Mouse (Mus musculus) embryonic facial prominence, embryonic 14.5 days (tissue): ENCODE data around the gene Hsdl1. TPM values are rescaled to one million over a fixed set of nuclear protein-coding genes. Genes with fewer than 3 reads are reported as not detected.

Source experiments
- ATAC-seq: fragments of 200-750 bp; cut with Nextera tagmentation; 2 replicates; pipeline ENCODE4 v1.8.0; 2017; ENCODE audit warnings: low read depth, moderate number of reproducible peaks, moderate TSS enrichment
- DNase-seq: peaks from one replicate; pipeline ENCODE4 v3.0.0-alpha.2; 2015; ENCODE audit warnings: low spot score
- H3K27ac ChIP-seq: fragments of 300-500 bp; sonication (generic); replicated peaks from 2 replicates; pipeline ENCODE4 v1.5.1; 2014; ENCODE audit warnings: low read depth, mild to moderate bottlenecking, low read length, moderate library complexity
- H3K27me3 ChIP-seq: fragments of 300-500 bp; sonication (generic); replicated peaks from 2 replicates; pipeline ENCODE4 v1.6.1; 2014; ENCODE audit warnings: low read length; ENCODE audit not compliant: control insufficient read depth, insufficient read depth
- H3K36me3 ChIP-seq: fragments of 300-500 bp; sonication (generic); 2 replicates; pipeline ENCODE4 v1.6.1; 2014; ENCODE audit warnings: low read length, mixed read lengths; ENCODE audit not compliant: control insufficient read depth, insufficient read depth
- H3K4me1 ChIP-seq: fragments of 300-500 bp; sonication (generic); 2 replicates; pipeline ENCODE4 v1.6.1; 2014; ENCODE audit warnings: antibody characterized with exemption, low read length; ENCODE audit not compliant: control insufficient read depth, insufficient read depth
- H3K4me2 ChIP-seq: fragments of 300-500 bp; sonication (generic); 2 replicates; pipeline ENCODE4 v1.6.1; 2014; ENCODE audit warnings: low read depth, mild to moderate bottlenecking, low read length, moderate library complexity, mixed read lengths
- H3K4me3 ChIP-seq: fragments of 300-500 bp; sonication (generic); 2 replicates; pipeline ENCODE4 v1.5.1; 2014; ENCODE audit warnings: low read depth, mild to moderate bottlenecking, low read length
- H3K9ac ChIP-seq: fragments of 300-500 bp; sonication (generic); 2 replicates; pipeline ENCODE4 v1.6.1; 2014; ENCODE audit warnings: low read depth, mild to moderate bottlenecking, low read length, moderate library complexity, mixed read lengths
- H3K9me3 ChIP-seq: fragments of 300-500 bp; sonication (generic); 2 replicates; pipeline ENCODE4 v1.6.1; 2016; ENCODE audit warnings: low read length; ENCODE audit not compliant: control insufficient read depth
- WGBS: fragments of 180-500 bp; shearing (Covaris S2); extraction: QIAGEN DNeasy Blood & Tissue Kit; methylation state at CpG from one replicate; pipeline ENCODE4 v1.1.7; 2014; 5-methylcytosine and 5-hydroxymethylcytosine counted together
- polyA plus RNA-seq: library from polyadenylated mRNA; unstranded; fragments of >200 nt; fragmentation: Nextera tagmentation; extraction: Ambion mirVana; gene quantifications from 2 replicates; pipeline ENCODE4 v1.2.1, GENCODE M21; 2014

Gene Hsdl1
- polyA plus RNA-seq, 1 experiment from 2014 or later = 34.0 TPM

- DNase-seq (no peak), ATAC-seq (no peak)
- no peaks in the 10 kb centered on the region for H3K27me3 ChIP-seq
- H3K27ac ChIP-seq = no peak overlapping the region
- peaks cover 23% of the 10 kb centered on the region for H3K4me1 ChIP-seq
- H3K36me3 ChIP-seq = peaks cover 4% of the 10 kb centered on the region
- no peaks in the 10 kb centered on the region for H3K9me3 ChIP-seq
- 80% methylated on average over 9 of the region's 9 CpGs for WGBS
- H3K4me3 ChIP-seq = peak overlapping the region; percentile 81
- H3K4me2 ChIP-seq = peak overlapping the region; percentile 89
- peak overlapping the region; percentile 89 for H3K9ac ChIP-seq
These were observed 17.9 kb downstream of the Hsdl1 start for GRCm38 (mm10) chr8:119557132-119557531.

DNA sequence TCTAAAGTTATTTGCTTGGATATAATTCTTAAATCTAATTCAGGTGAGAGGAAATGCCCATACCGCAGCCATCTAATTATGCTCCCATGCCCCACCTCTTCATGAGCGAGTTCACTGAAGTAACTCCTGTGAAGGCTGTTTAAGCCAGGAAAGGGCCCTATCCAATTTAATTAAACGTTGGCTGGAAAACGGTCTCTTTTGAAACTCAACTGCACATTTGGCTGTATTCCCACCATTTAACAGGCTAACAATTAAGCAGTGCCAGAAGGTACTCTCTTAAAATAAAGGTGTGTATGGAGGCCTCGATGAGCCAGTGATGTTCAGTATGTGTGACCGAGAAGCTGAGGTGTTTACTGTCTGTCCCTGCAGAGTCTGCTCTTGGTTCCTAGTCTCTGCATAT, 19.1 kb downstream of the Hsdl1 start:
- Histone ChIP-seq H3K9ac (no peak overlapping the region), H3K27ac (no peak overlapping the region), H3K27me3 (no peaks in the 10 kb centered on the region), H3K36me3 (no peaks in the 10 kb centered on the region), H3K4me1 (peaks cover 23% of the 10 kb centered on the region), H3K9me3 (no peaks in the 10 kb centered on the region), H3K4me3 (no peak overlapping the region), H3K4me2 (no peak overlapping the region)
- DNase-seq = no peak
- ATAC-seq = no peak
- 75% methylated on average over 6 of the region's 6 CpGs for WGBS

- Histone ChIP-seq H3K4me2 (no peak overlapping the region), H3K4me1 (peaks cover 18% of the 10 kb centered on the region), H3K9me3 (no peaks in the 10 kb centered on the region), H3K27me3 (no peaks in the 10 kb centered on the region), H3K36me3 (peaks cover under 1% of the 10 kb centered on the region; the same call in 1 of the 2 replicates), H3K27ac (no peak overlapping the region), H3K4me3 (no peak overlapping the region), H3K9ac (no peak overlapping the region)
- 81% methylated on average over 2 of the region's 2 CpGs for WGBS
- no peak for DNase-seq
- ATAC-seq = no peak
These were observed 22.0 kb downstream of the Hsdl1 start for GRCm38 (mm10) chr8:119552967-119553366.

- 61% methylated on average over 7 of the region's 7 CpGs for WGBS
- H3K4me2 ChIP-seq = no peak overlapping the region
- H3K27ac ChIP-seq = no peak overlapping the region
- H3K4me1 ChIP-seq = peaks cover 6% of the 10 kb centered on the region
- H3K9ac ChIP-seq = no peak overlapping the region
- ATAC-seq = no peak
- no peak for DNase-seq
- H3K4me3 ChIP-seq = no peak overlapping the region
- H3K9me3 ChIP-seq = no peaks in the 10 kb centered on the region
- no peaks in the 10 kb centered on the region for H3K27me3 ChIP-seq
- peaks cover 40% of the 10 kb centered on the region for H3K36me3 ChIP-seq
These were observed 26.3 kb downstream of the Hsdl1 start for GRCm38 (mm10) chr8:119548560-119549113.

DNA sequence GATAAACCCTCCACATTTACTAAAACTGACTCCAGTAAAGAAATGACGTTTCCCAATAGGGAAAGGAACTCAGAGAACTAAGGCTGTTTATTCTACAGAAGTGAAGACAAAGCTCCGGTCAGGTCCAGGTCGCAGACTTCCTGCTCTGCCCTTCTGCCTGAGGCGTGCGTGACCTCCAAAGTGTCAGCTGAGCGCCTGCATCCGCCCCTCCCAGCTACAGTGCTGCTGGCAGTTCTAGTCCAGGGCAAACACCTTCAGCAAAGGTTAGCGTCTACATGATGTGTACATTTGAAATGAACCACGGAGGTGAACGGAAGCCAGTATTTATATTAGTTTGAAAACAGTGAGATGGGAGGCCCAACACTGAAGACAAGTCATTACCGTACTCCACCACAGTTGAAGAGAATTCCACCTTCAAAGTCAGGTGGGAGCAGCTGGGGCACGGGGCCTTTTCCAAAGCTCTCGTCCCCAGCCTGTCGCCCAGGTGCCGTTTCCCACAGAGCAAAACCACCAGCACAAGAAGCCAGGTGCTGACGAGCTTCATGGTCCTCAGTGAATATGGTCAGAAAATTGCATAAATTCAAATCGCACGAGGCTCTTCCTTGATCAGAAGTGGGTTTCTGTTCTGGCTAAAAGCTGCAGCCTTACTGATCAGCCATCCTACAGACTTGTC, 27.8 kb downstream of the Hsdl1 start:
- Histone ChIP-seq H3K27ac (no peak overlapping the region), H3K27me3 (no peaks in the 10 kb centered on the region), H3K4me2 (no peak overlapping the region), H3K4me3 (no peak overlapping the region), H3K9me3 (no peaks in the 10 kb centered on the region), H3K4me1 (no peaks in the 10 kb centered on the region), H3K36me3 (peaks cover 55% of the 10 kb centered on the region), H3K9ac (no peak overlapping the region)
- 70% methylated on average over 18 of the region's 18 CpGs for WGBS
- ATAC-seq (no peak), DNase-seq (no peak)

DNA sequence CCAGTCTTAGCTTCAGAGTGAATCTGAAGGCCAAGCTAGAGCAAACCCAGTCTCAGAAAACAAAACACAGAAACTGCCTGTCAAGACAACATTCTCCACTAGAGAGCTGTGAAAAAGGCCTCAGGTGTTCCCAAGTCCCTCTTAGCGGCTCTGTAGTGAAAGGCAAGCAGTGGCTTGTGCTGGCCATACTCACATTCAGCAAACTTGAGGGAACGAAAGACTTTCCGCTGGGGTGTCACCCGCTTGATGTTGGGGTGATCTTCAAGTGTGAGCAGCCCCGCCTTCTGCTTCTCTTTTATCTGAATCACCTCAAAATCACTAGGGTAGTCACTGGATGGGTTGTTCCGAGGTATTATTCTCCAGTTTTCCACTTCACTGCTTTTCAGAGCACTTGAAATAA, 29.2 kb downstream of the Hsdl1 start:
- H3K4me3 ChIP-seq = no peak overlapping the region
- no peak for DNase-seq
- ATAC-seq = no peak
- no peak overlapping the region for H3K4me2 ChIP-seq
- H3K9ac ChIP-seq = no peak overlapping the region
- H3K27me3 ChIP-seq = no peaks in the 10 kb centered on the region
- H3K4me1 ChIP-seq = no peaks in the 10 kb centered on the region
- H3K9me3 ChIP-seq = no peaks in the 10 kb centered on the region
- WGBS = 79% methylated on average over 6 of the region's 6 CpGs
- peaks cover 69% of the 10 kb centered on the region for H3K36me3 ChIP-seq
- no peak overlapping the region for H3K27ac ChIP-seq

GRCm38 (mm10) chr8:119545180-119545579, 29.8 kb downstream of the Hsdl1 start:
- Histone ChIP-seq H3K9me3 (no peaks in the 10 kb centered on the region), H3K9ac (no peak overlapping the region; the same call in 1 of the 2 replicates), H3K4me2 (no peak overlapping the region), H3K4me3 (no peak overlapping the region), H3K27me3 (no peaks in the 10 kb centered on the region), H3K27ac (no peak overlapping the region), H3K4me1 (no peaks in the 10 kb centered on the region), H3K36me3 (peaks cover 75% of the 10 kb centered on the region)
- 76% methylated on average over 6 of the region's 6 CpGs for WGBS
- no peak for ATAC-seq
- no peak for DNase-seq

DNA sequence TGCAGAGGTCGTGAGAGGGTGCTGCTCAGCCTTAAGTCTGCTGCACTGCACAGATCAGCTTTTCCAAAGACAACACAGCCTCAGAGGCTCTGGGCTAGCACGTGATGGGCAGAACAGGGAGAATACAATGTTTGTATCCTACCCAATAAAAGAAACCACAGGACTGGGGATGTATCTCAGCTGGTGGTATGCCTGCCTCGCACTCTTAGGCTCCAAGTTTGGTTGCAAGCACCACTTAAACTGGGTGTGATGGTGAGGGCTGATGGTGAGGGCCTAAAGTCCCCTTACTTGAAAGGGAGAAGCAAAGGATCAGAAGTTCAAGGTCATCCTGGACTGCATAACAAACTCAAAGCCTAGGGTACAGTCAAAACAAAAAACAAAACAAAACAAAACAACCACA, 30.4 kb downstream of the Hsdl1 start:
- ATAC-seq (no peak), DNase-seq (no peak)
- Histone ChIP-seq H3K36me3 (peaks cover 81% of the 10 kb centered on the region), H3K4me2 (no peak overlapping the region), H3K9ac (no peak overlapping the region), H3K27me3 (no peaks in the 10 kb centered on the region), H3K4me3 (no peak overlapping the region), H3K27ac (no peak overlapping the region; the same call in 1 of the 2 replicates), H3K9me3 (no peaks in the 10 kb centered on the region), H3K4me1 (no peaks in the 10 kb centered on the region)
- WGBS = 84% methylated on average over 3 of the region's 3 CpGs

GRCm38 (mm10) chr8:119531973-119532372, 43.0 kb downstream of the Hsdl1 start:
- H3K9ac ChIP-seq = no peak overlapping the region
- H3K4me3 ChIP-seq = no peak overlapping the region
- no peak overlapping the region for H3K27ac ChIP-seq
- no peak for ATAC-seq
- no peaks in the 10 kb centered on the region for H3K9me3 ChIP-seq
- H3K27me3 ChIP-seq = no peaks in the 10 kb centered on the region
- no peak overlapping the region for H3K4me2 ChIP-seq
- no peak for DNase-seq
- H3K36me3 ChIP-seq = peaks cover 100% of the 10 kb centered on the region
- H3K4me1 ChIP-seq = no peaks in the 10 kb centered on the region
- 87% methylated on average over 9 of the region's 9 CpGs for WGBS
